In the genomic region with DNA sequence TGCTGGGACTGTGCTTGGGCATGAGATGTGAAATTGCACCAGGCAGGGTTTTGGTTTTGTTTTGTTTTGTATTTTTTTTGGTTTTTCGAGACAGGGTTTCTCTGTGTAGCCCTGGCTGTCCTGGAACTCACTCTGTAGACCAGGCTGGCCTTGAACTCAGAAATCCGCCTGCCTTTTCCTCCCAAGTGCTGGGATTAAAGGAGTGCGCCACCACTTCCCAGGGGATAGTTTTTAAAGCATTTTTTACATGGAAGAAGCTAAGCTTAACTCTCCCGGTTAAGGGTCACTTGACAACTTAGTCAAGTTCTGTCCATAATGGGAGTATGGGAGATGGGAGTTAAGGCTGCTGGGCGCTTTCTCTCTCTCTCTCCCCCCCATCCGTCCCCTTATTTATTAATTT, we compare ENCODE assay signal across 1 mouse cellular context.
TF ChIP-seq lines count a peak whose summit lies in the region.

No protein-coding gene starts in this region.

TF ChIP-seq in MEL, 35 proteins besides CTCF, POLR2A, EP300 and RAD21:
- no peak for TF ChIP-seq E2F4 (IDR thresholded peaks at IDR 0.05; ENCODE audit: borderline replicate concordance, low read depth, low read length)
- no peak for TF ChIP-seq USF1 (IDR thresholded peaks at IDR 0.05; ENCODE audit: low read depth, low read length)
- TF ChIP-seq ZC3H11A (IDR thresholded peaks at IDR 0.05; ENCODE audit: low read depth, low read length), result no peak
- TF ChIP-seq MYB (IDR thresholded peaks at IDR 0.05; ENCODE audit: low read depth, low read length), result no peak
- no peak for TF ChIP-seq MYC (IDR thresholded peaks at IDR 0.05; ENCODE audit: low read depth, low read length)
- TF ChIP-seq JUND (IDR thresholded peaks at IDR 0.05; ENCODE audit: low read depth, low read length), result no peak
- no peak for TF ChIP-seq ETS1 (IDR thresholded peaks at IDR 0.05; ENCODE audit: low read depth, low read length)
- no peak for TF ChIP-seq ZMIZ1 (IDR thresholded peaks at IDR 0.05; ENCODE audit: low read depth, low read length)
- no peak for TF ChIP-seq NRF1 (IDR thresholded peaks at IDR 0.05; ENCODE audit: insufficient read depth, low read depth, low read length, poor library complexity, severe bottlenecking)
- no peak for TF ChIP-seq ZKSCAN1 (IDR thresholded peaks at IDR 0.05; ENCODE audit: low read depth, low read length)
